Mouse (Mus musculus) ES-E14 (cell line): ENCODE data around the gene Ly6c1.
"Not testable (repeated sequence)": the region's sequence is repeated elsewhere in the genome, so short reads cannot be mapped to it uniquely, and the experiment has no call there.

Source experiments
- HCFC1 ChIP-seq: IDR thresholded peaks from 2 replicates; pipeline ENCODE4 v1.6.1; 2012; ENCODE audit warnings: low read length, inconsistent platforms, borderline replicate concordance; ENCODE audit not compliant: insufficient read depth
- MAFK ChIP-seq: IDR thresholded peaks from 2 replicates; pipeline ENCODE4 v1.6.1; 2014; ENCODE audit warnings: mild to moderate bottlenecking, low read depth, low read length, inconsistent platforms; ENCODE audit not compliant: insufficient read depth
- ZC3H11A ChIP-seq: IDR thresholded peaks from 2 replicates; pipeline ENCODE4 v1.6.1; 2012; ENCODE audit warnings: low read depth, mild to moderate bottlenecking, inconsistent platforms, low read length, borderline replicate concordance
- ZNF384 ChIP-seq: IDR thresholded peaks from 2 replicates; pipeline ENCODE4 v1.6.1; 2012; ENCODE audit warnings: low read depth, low read length, inconsistent platforms

- TF ChIP-seq HCFC1, ZNF384, ZC3H11A, MAFK: not testable (repeated sequence)
Observed at GRCm38 (mm10) chr15:75048642-75049261, at the start of gene Ly6c1.
